Mouse (Mus musculus) CH12.LX (cell line): ENCODE results near the gene Lhb.
A peak's percentile ranks its signal among the peaks of the same experiment; 100 is the strongest.

Source experiments
- BHLHE40 ChIP-seq: IDR thresholded peaks from 2 replicates; pipeline ENCODE4 v1.6.1; 2011; ENCODE audit warnings: mild to moderate bottlenecking, low read depth, low read length, improper control_type of control experiment
- CTCF ChIP-seq, 2 experiments: IDR thresholded peaks in 1 of 2; conservative IDR thresholded peaks in 1 of 2; 2 replicates each; pipeline ENCODE4 v1.5.1; 2011 to 2012; ENCODE audit warnings: low read depth in 2 of 2, low read length in 2 of 2, improper control_type of control experiment in 1 of 2, inconsistent platforms in 1 of 2, mild to moderate bottlenecking in 1 of 2, moderate library complexity in 1 of 2
- E2F4 ChIP-seq: IDR thresholded peaks from 2 replicates; pipeline ENCODE4 v1.6.1; 2011; ENCODE audit warnings: low read depth, low read length, improper control_type of control experiment; ENCODE audit not compliant: insufficient replicate concordance
- EP300 ChIP-seq: IDR thresholded peaks from 2 replicates; pipeline ENCODE4 v1.6.1; 2011; ENCODE audit warnings: low read length, improper control_type of control experiment
- HCFC1 ChIP-seq: IDR thresholded peaks from 2 replicates; pipeline ENCODE4 v1.6.1; 2012; ENCODE audit warnings: low read depth, mild to moderate bottlenecking, inconsistent platforms, low read length, improper control_type of control experiment
- NELFE ChIP-seq: IDR thresholded peaks from 2 replicates; pipeline ENCODE4 v1.6.1; 2011; ENCODE audit warnings: low read depth, low read length, improper control_type of control experiment
- NRF1 ChIP-seq: IDR thresholded peaks from 2 replicates; pipeline ENCODE4 v1.6.1; 2014; ENCODE audit warnings: low read depth, mild to moderate bottlenecking, inconsistent platforms, low read length, improper control_type of control experiment, moderate library complexity
- POLR2A ChIP-seq: IDR thresholded peaks from 2 replicates; pipeline ENCODE4 v1.6.1; 2011; ENCODE audit warnings: low read depth, mild to moderate bottlenecking, improper control_type of control experiment, low read length
- POLR2AphosphoS2 ChIP-seq: IDR thresholded peaks from 2 replicates; pipeline ENCODE4 v1.6.1; 2011; ENCODE audit warnings: low read depth, low read length, improper control_type of control experiment
- TBP ChIP-seq: conservative IDR thresholded peaks from 2 replicates; pipeline ENCODE4 v1.6.1; 2011; ENCODE audit warnings: low read depth, low read length, improper control_type of control experiment

DNA sequence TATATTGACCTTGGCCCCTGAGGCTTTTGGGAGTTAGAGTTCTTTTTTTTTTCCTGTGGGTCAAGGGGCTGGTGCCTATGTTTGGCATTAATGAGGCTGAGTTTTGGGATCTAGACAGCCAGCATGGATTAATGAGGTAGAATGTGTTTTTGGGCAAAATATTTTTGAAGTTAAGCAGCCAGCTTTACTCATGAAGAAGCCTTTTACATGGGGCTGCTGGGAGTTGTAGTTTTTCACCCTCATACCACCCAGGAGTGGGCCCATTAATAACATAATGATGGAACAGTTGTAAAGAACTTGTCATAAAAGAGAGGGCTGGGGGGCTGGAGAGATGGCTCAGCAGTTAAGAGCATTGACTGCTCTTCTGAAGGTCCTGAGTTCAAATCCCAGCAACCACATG, 26.0 kb downstream of the Lhb start:
- TF ChIP-seq CTCF (conservative IDR thresholded peaks at IDR 0.05 in 1 of 2, IDR thresholded peaks at IDR 0.05 in 1 of 2; ENCODE audit: low read depth in 2 of 2, low read length in 2 of 2) (no peak), NRF1 (no peak), EP300 (no peak), E2F4 (no peak), BHLHE40 (no peak), TBP (no peak), POLR2A (no peak), HCFC1 (peak; percentile 61), NELFE (no peak), POLR2AphosphoS2 (no peak)
